Mouse (Mus musculus) thymus, postnatal 4 days (tissue): ENCODE measurements around the gene Stpg1.

ENCODE experiments used
- DNase-seq: peaks from one replicate; pipeline ENCODE4 v3.0.0; 2021

The Stpg1 gene

DNA sequence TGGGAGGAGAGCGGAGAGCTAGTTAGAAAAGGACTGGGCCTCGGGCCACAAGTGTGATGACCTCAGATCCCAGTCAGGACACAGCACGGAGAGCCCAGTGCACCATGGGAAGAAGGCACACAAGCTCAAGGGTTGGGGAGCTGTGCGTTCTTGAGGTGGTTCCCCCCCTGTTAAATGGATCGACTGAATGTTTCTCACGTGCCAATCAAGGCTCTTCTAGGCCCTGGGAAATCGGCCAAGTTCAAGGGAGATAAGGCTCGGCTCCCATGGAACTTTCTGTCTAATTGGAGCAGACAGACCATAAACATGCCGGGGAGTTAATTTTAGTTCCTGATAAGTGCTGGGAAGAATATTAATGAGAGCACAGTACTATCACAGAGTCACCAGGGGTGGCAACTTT, 70.8 kb downstream of the Stpg1 start:
- no peak for DNase-seq

DNA sequence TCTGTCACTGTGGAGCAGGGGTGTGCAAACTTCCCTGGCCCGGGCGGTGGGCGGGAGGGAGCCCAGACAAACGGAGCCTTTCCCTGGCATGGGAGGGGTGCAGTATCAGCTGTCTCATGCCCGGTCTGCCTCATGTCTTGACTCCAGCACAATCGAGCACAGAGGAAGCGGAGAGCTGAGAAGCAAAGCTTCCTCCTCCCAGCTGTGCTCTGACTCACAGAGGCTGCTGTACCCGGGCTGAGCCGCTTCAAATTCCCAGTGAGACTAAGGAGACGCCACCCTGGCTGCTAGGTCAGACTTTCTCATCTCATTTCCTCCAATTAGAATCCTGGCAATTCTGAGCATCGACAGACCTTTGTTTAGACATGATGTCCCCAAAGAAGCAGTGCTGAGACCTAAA, 72.5 kb downstream of the Stpg1 start:
- DNase-seq: peak; percentile 26

DNA sequence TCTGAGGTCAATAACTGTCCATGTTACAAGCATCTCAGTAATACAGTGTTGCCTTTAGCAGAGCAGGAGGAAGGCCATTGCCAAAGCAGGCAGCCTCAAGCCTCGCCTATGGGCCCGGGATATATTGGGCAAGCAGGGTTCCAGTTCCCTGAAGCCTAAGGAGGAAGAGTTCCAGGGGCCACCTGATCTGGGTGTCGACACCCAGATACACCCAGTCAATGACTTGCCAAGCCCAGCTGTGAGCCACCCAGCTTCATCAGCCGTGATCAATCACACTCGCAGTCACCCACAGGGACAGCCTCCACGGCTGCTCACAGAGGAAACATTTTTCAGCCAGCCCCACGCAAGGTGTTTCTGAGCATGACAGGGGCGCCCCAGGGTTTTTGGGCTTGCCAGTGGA, 72.9 kb downstream of the Stpg1 start:
- DNase-seq: peak; percentile 26

DNA sequence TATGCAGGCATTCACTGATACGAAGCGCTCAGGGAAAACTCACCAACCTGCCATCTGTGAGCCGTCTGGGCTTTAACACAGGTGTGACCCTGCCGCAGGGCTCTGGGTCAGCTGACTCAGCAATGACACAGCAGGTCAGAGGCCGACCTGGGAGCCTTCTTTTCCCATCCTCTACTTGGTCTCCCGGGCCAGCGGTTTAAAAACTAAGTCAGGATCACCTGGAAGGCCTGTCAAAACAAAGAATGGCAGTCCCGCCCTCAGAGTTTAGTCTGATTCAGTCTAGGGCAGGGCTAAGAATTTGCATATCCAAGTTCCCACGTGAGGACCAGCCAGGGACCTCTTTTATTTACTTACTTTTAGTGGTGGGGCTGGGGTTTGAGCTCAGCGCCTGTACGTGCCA, 74.6 kb downstream of the Stpg1 start:
- peak; percentile 43 for DNase-seq

DNA sequence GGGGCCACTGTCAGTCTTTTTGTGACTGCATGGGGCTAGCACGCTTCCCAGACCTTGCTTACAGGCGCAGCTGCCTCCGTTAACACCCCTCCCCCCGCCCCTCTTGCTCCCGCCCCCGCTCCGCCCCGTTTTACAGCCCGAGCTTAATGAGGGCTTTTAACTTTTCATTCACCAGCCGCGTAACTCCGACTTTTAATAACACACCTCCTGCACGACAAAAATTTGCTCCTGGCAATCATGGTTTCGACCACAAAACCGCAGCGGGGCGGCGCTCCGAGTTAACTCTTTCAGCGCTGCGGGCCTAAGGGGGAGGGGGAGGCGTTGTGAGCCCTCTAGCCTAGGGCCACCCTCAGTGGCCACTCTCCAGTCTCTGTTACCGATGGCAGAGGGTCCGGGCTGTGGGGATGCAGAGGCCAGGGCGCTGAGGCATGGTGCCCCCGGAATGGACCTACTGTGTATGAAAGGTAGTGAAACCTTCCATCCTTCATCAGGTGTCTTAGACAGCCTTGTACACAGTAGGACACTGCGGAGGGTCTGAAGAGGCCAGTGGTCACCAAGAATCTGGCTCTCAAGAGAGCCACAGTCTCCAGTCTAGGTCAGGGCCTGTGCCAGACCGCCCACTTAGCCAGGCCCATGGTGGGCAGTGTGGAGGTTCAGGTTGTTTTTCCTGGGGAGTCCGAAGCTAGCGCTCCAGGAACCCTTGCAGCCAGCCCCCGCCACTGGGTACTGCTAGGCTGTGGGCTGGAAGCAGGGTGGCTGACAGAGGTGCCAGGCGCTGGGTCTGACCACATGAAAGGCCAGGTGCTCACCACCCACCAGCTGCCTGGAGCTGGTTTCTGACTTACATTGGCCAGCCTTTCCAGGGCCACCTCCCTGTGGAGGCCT, 75.8 kb downstream of the Stpg1 start:
- DNase-seq: peak; percentile 70

DNA sequence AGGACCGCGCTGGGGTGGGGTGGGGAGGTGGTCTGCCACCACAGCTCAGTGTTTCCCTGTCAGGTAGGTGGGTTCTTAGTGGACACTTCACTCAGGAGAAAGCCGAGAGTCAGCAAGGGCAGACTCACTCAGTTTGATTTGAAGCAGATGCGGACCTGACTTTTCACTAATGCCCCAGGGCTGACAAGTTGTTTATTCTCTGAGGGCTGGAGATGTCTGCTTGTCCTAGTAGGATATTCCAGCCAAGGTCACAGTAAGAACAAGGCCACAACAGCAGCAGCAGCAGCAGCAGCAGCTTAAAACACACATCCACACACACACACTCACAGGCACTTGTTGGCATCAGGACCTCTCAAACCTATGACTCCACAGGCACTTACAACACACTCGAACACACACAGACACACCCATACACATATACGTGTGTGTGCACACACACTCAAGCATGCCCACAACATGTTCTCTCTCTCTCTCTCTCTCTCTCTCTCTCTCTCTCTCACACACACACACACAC, 76.5 kb downstream of the Stpg1 start:
- no peak for DNase-seq

DNA sequence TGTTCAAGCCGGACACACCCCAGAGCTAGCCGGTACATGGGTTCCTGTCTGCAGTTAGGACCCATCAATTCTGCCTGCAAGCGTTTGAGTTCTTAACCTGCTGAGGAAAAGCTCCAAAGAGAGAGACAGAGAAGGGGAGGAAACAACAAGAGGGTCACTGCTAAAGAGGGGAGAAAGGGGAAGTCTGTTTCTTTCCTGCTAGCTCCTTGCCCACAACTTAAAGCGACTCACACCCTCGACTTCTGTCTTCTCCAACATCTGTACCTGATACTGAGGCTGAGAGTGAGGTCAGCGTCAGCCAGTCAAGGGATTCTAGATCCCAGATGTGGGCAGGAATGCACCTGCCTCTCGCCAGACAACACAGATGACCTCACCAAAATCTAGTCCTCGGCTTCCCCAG, 77.7 kb downstream of the Stpg1 start:
- no peak for DNase-seq

DNA sequence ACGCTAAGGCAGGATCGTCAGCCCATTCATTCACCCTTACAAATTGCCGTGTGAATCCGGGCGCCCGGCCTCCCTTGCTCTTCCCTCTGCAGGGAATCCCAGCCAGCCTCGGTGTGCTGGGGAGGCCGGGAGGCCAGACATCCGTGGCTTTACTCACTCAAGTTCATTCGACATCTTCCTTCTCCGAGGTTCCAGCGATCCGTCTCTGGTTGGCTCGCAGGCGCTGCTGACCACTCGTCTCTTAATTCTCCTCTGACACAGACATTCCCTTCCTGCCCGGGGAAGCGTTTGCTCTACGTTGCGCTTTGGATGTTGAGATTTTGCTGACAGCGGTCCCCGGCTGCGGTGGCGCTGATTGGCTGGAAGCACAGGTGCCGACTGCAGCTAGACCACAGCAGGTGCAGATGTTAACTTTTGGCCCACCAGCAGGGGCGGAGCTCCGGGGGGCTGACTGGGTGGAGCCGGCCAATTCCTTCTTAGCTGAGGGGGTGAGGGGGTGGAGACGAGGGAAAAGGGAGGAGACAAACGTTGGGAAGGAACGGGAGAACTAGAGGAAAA, 78.7 kb downstream of the Stpg1 start, which contains the start of gene Grhl3:
Gene Grhl3, minus strand, starts transcription at position 380 of the 558 bp plus-strand sequence.
- peak; percentile 83 for DNase-seq

DNA sequence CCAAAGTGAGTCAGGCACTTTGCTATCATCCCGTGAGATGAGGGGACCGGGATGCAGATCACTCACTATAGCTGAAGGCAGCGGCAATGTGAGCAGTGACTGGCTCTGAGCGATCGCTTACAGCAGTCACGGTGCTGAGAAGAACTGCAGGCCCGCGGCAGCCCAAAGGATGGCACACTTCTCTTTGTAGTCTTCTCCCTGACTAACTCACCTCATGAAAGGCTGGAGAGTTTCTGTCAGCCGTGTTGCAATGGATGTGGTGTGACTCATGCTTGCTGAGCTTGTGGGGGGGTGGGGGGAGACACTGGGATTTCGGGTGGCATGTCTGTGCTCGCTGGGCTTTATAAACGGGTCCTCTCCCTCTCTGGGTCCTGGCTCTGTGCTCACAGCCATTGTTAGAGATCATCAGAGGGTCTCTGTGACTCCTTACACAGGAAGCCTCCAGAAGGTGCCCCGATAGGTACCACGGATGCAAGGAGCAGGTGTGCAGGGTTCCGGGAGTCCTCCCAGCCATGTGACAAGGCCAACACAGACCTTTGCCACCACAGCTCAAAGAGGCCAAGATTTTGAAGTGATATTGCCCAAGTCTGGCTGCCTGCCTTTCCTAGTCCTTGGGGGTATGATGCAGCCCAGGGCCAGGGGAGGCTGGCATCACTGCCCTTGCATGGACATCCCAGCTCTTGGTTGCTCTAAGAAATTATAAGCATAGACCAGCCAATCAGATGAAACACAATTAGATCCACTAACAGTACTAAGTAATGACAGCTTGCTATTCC, 81.0 kb downstream of the Stpg1 start:
- peak; percentile 16 for DNase-seq

DNA sequence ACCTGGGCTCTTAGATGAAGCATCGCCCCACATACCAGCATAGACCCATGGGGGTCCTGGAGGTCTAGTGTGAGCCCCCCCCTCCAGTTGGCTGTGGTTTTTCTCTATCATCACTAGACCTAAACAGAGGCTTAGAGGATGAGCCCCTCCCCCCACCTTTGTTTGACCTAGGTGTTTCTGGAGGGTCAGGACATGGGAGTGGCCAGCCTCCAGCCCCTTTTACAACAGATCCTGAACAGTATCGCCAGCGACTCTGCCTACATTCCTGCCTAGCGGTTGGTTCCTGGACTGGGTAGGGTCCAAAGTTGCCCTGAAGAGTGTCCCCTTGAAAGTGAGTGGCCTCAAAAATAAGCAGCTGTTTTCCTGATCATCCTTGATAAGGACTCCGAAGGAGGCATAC, 83.9 kb downstream of the Stpg1 start:
- DNase-seq: no peak

DNA sequence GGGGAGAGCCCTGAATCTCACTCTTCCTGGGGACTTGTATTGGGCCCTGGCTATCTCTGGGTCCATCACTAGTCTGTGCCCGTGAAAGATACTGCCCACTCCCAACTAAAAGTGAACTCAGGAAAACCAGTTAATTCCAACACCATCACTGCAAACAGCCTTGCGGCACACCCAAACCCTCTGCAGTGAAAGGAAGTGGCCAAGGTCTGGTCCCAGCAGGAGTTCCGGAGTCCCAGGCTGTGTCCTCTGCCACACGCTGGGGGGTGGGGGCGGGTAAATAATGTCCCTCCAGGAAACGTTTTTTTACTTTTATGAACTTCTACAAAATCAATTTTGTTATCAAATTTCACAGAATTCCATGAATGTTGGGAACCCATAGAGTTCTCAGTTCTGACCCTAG, 85.1 kb downstream of the Stpg1 start:
- no peak for DNase-seq

DNA sequence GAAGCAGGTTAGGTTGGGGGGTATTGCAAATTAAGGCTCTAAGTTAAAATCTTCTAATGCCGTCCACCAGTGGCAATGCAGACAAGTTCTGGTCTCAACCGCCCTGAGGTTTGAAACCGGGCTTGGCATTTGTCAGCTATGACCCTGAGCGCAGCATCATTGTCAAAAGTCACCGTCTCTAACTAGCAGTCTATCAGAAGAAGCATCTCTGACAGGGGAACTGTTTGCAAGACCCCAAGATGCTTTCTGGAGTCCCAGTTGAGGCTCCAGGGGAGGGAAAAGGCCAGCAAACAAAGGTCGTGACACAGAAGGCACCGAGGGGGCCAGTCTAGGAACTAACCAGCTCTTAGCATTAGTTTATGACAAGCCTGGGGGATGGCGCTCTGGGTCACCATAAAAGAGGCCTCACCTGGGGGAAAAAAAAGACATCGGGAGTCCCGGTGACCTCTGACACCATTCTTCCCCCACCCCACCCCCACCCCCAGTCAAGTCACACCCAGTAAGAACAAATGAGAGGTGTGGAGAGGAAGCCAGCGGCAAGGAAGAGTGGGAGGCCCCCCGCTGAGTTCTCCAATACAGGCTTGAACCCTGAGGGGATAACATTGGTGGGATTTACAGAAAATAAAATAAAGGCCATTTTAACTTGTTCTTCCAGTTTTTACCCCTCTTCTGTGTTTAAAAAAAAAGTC, 86.8 kb downstream of the Stpg1 start:
- DNase-seq: no peak

DNA sequence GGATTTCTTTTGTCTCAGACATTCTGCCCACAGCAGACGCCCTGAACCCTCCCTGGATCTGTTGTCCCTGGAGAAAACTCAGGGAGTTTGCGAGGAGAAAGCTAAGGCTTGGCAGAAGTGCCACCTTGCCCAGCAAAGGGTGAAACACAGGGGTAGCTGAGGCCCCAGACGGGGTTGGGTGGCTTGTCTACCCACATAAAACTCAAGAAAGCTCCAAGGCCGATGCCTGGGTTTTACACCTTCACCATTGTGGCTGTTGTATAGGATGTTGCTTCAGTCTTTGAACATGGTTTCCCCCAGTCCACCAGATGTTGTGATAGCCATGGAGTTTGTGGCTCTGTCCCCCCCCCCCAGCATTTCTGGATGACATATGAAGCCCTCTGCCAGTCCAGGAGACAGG, 90.2 kb downstream of the Stpg1 start:
- DNase-seq: no peak
